Mouse (Mus musculus) heart, postnatal 0 days (tissue): ENCODE measurements around the gene 1700012A03Rik. TPM values are rescaled to one million over a fixed set of nuclear protein-coding genes. Genes with fewer than 3 reads are reported as not detected.

Experiments
- ATAC-seq: fragments of 200-750 bp; cut with Nextera tagmentation; 2 replicates; pipeline ENCODE4 v1.8.0; 2017; ENCODE audit warnings: low read depth, moderate number of reproducible peaks, moderate library complexity; ENCODE audit not compliant: insufficient read depth
- DNase-seq: peaks from one replicate; pipeline ENCODE4 v3.0.0-alpha.2; 2016; ENCODE audit warnings: low spot score
- H3K27ac ChIP-seq: fragments of 300-500 bp; sonication (generic); 2 replicates; pipeline ENCODE4 v1.5.1; 2014; ENCODE audit warnings: low read depth, mild to moderate bottlenecking
- H3K27me3 ChIP-seq: fragments of 300-500 bp; sonication (generic); 2 replicates; pipeline ENCODE4 v1.6.1; 2014; ENCODE audit warnings: low read length, mixed read lengths; ENCODE audit not compliant: control insufficient read depth, insufficient read depth
- H3K36me3 ChIP-seq: fragments of 300-500 bp; sonication (generic); replicated peaks from 2 replicates; pipeline ENCODE4 v1.6.1; 2014; ENCODE audit warnings: low read length, mixed read lengths; ENCODE audit not compliant: control insufficient read depth, insufficient read depth
- H3K4me1 ChIP-seq: fragments of 300-500 bp; sonication (generic); 2 replicates; pipeline ENCODE4 v1.6.1; 2014; ENCODE audit warnings: antibody characterized with exemption; ENCODE audit not compliant: control insufficient read depth, insufficient read depth
- H3K4me2 ChIP-seq: fragments of 300-500 bp; sonication (generic); 2 replicates; pipeline ENCODE4 v1.6.1; 2014; ENCODE audit warnings: low read depth, mild to moderate bottlenecking, low read length, moderate library complexity
- H3K4me3 ChIP-seq: fragments of 300-500 bp; sonication (generic); 2 replicates; pipeline ENCODE4 v1.5.1; 2014; ENCODE audit warnings: low read depth, low read length
- H3K9ac ChIP-seq: fragments of 300-500 bp; sonication (generic); replicated peaks from 2 replicates; pipeline ENCODE4 v1.6.1; 2014; ENCODE audit warnings: low read depth, low read length, mixed read lengths
- H3K9me3 ChIP-seq: fragments of 300-500 bp; sonication (generic); replicated peaks from 2 replicates; pipeline ENCODE4 v1.6.1; 2016; ENCODE audit warnings: low read length; ENCODE audit not compliant: control insufficient read depth
- CTCF ChIP-seq: IDR thresholded peaks from 2 replicates; pipeline ENCODE4 v1.5.1; 2016; ENCODE audit warnings: antibody characterized with exemption, control low read depth, low read depth
- EP300 ChIP-seq: IDR thresholded peaks from 2 replicates; pipeline ENCODE4 v1.6.1; 2016; ENCODE audit warnings: antibody characterized with exemption, low read depth
- WGBS: fragments of 180-500 bp; shearing (Covaris S2); extraction: QIAGEN DNeasy Blood & Tissue Kit; methylation state at CpG from one replicate; pipeline ENCODE4 v1.1.7; 2014; 5-methylcytosine and 5-hydroxymethylcytosine counted together
- polyA plus RNA-seq: library from polyadenylated mRNA; unstranded; fragments of >200 nt; fragmentation: Nextera tagmentation; extraction: Ambion mirVana; gene quantifications from 2 replicates; pipeline ENCODE4 v1.2.1, GENCODE M21; 2015
- total RNA-seq: library from RNA; depleted of rRNA; stranded (reverse); fragments of >200 nt; gene quantifications from 2 replicates; pipeline ENCODE4 v1.2.3, GENCODE M21; 2014; ENCODE audit warnings: low replicate concordance

1700012A03Rik gene
- total and polyA plus RNA-seq, 2 experiments from 2014 or later, result not detected

- Histone ChIP-seq H3K9ac (no peak overlapping the region), H3K4me1 (no peaks in the 10 kb centered on the region), H3K27me3 (no peaks in the 10 kb centered on the region), H3K36me3 (no peaks in the 10 kb centered on the region), H3K4me2 (no peak overlapping the region), H3K27ac (no peak overlapping the region), H3K4me3 (no peak overlapping the region), H3K9me3 (no peaks in the 10 kb centered on the region)
- WGBS, result 70% methylated on average over 2 of the region's 2 CpGs
- DNase-seq (no peak), ATAC-seq (no peak)
- TF ChIP-seq CTCF (no peak), EP300 (no peak)
Observed at GRCm38 (mm10) chr6:32060641-32061040, 10.6 kb downstream of the 1700012A03Rik start.

GRCm38 (mm10) chr6:32061266-32061665 is 11.2 kb downstream of the 1700012A03Rik start:
- Histone ChIP-seq H3K9me3 (no peaks in the 10 kb centered on the region), H3K9ac (no peak overlapping the region), H3K4me2 (no peak overlapping the region), H3K4me3 (no peak overlapping the region), H3K36me3 (no peaks in the 10 kb centered on the region), H3K4me1 (no peaks in the 10 kb centered on the region), H3K27ac (no peak overlapping the region), H3K27me3 (no peaks in the 10 kb centered on the region)
- ATAC-seq, result no peak
- WGBS, result 77% methylated on average over 9 of the region's 9 CpGs
- TF ChIP-seq EP300 (no peak), CTCF (no peak)
- no peak for DNase-seq

GRCm38 (mm10) chr6:32065789-32066510 is 15.9 kb downstream of the 1700012A03Rik start:
- ATAC-seq (no peak), DNase-seq (no peak)
- no peaks in the 10 kb centered on the region for H3K9me3 ChIP-seq
- no peak overlapping the region for H3K4me3 ChIP-seq
- 71% methylated on average over 10 of the region's 10 CpGs for WGBS
- H3K9ac ChIP-seq, result no peak overlapping the region
- H3K4me1 ChIP-seq, result no peaks in the 10 kb centered on the region
- H3K36me3 ChIP-seq, result no peaks in the 10 kb centered on the region
- no peak overlapping the region for H3K27ac ChIP-seq
- no peak overlapping the region for H3K4me2 ChIP-seq
- H3K27me3 ChIP-seq, result no peaks in the 10 kb centered on the region
- TF ChIP-seq CTCF (no peak), EP300 (no peak)

- no peaks in the 10 kb centered on the region for H3K4me1 ChIP-seq
- H3K27ac ChIP-seq, result no peak overlapping the region
- no peak overlapping the region for H3K9ac ChIP-seq
- H3K27me3 ChIP-seq, result no peaks in the 10 kb centered on the region
- no peak overlapping the region for H3K4me3 ChIP-seq
- TF ChIP-seq CTCF, result no peak
- no peak for TF ChIP-seq EP300
- H3K4me2 ChIP-seq, result no peak overlapping the region
- ATAC-seq, result no peak
- no peaks in the 10 kb centered on the region for H3K36me3 ChIP-seq
- 52% methylated on average over 1 of the region's 1 CpGs for WGBS
- no peak for DNase-seq
- H3K9me3 ChIP-seq, result no peaks in the 10 kb centered on the region
Observed at GRCm38 (mm10) chr6:32072161-32072560, 22.1 kb downstream of the 1700012A03Rik start.

- ATAC-seq (no peak), DNase-seq (no peak)
- Histone ChIP-seq H3K27ac (no peak overlapping the region), H3K9ac (no peak overlapping the region), H3K36me3 (no peaks in the 10 kb centered on the region), H3K27me3 (no peaks in the 10 kb centered on the region), H3K4me1 (no peaks in the 10 kb centered on the region), H3K4me3 (no peak overlapping the region), H3K9me3 (no peaks in the 10 kb centered on the region), H3K4me2 (no peak overlapping the region)
- WGBS, result 84% methylated on average over 12 of the region's 14 CpGs
- no peak for TF ChIP-seq CTCF
- no peak for TF ChIP-seq EP300
Observed at GRCm38 (mm10) chr6:32093312-32093711, 43.3 kb downstream of the 1700012A03Rik start.
